Mouse (Mus musculus) myocyte (in vitro differentiated cells): ENCODE measurements around the gene Ankrd52.

Experiments used
- CEBPB ChIP-seq: IDR thresholded peaks from 2 replicates; pipeline ENCODE4 v1.6.1; 2011; ENCODE audit warnings: mild to moderate bottlenecking, moderate library complexity; ENCODE audit not compliant: poor library complexity, insufficient read depth, severe bottlenecking
- E2F4 ChIP-seq: IDR thresholded peaks from one replicate; pipeline ENCODE4 v1.6.1; 2011; ENCODE audit warnings: mild to moderate bottlenecking, control low read depth, moderate library complexity; ENCODE audit not compliant: insufficient read depth
- MAX ChIP-seq: IDR thresholded peaks from one replicate; pipeline ENCODE4 v1.6.1; 2011; ENCODE audit warnings: low read depth, mild to moderate bottlenecking, control low read depth
- MYOG ChIP-seq, 3 experiments: IDR thresholded peaks; one replicate each; pipeline ENCODE4 v1.6.1; 2011; ENCODE audit warnings: control low read depth in 2 of 3, low read depth in 2 of 3, mild to moderate bottlenecking in 2 of 3; ENCODE audit not compliant: insufficient read length in 2 of 3, control insufficient read depth in 1 of 3, insufficient read depth in 1 of 3
- POLR2A ChIP-seq: IDR thresholded peaks from one replicate; pipeline ENCODE4 v1.6.1; 2011; ENCODE audit warnings: low read depth, mild to moderate bottlenecking, control low read depth, moderate library complexity; ENCODE audit not compliant: insufficient read length
- POLR2AphosphoS2 ChIP-seq: IDR thresholded peaks from one replicate; pipeline ENCODE4 v1.6.1; 2011; ENCODE audit warnings: low read depth, control low read depth; ENCODE audit not compliant: insufficient read length
- REST ChIP-seq: IDR thresholded peaks from one replicate; pipeline ENCODE4 v1.6.1; 2011; ENCODE audit warnings: mild to moderate bottlenecking, control low read depth, moderate library complexity; ENCODE audit not compliant: insufficient read depth, insufficient read length
- SRF ChIP-seq: IDR thresholded peaks from one replicate; pipeline ENCODE4 v1.6.1; 2011; ENCODE audit warnings: low read depth; ENCODE audit not compliant: control insufficient read depth, insufficient read length
- TCF12 ChIP-seq: IDR thresholded peaks from one replicate; pipeline ENCODE4 v1.6.1; 2011; ENCODE audit warnings: mild to moderate bottlenecking, control low read depth; ENCODE audit not compliant: poor library complexity, insufficient read depth, severe bottlenecking
- USF1 ChIP-seq: IDR thresholded peaks from one replicate; pipeline ENCODE4 v1.6.1; 2011; ENCODE audit warnings: low read depth, mild to moderate bottlenecking, control low read depth, moderate library complexity

- TF ChIP-seq SRF (no peak), POLR2A (no peak), TCF12 (no peak), MYOG (IDR thresholded peaks at IDR 0.05; ENCODE audit: control insufficient read depth in 1 of 3, insufficient read depth in 1 of 3, insufficient read length in 2 of 3, low read depth in 2 of 3) (no peak), REST (no peak), E2F4 (no peak), MAX (no peak), USF1 (no peak), CEBPB (no peak), POLR2AphosphoS2 (no peak)
Observed at GRCm38 (mm10) chr10:128377222-128377939, 466 bp downstream of the Ankrd52 start.
